Mouse (Mus musculus) C2C12 (cell line): Measurements from ENCODE around the gene Lin9. TPM values are rescaled to one million over a fixed set of nuclear protein-coding genes. Genes with fewer than 3 reads are reported as not detected.
A peak's percentile ranks its signal among the peaks of the same experiment; 100 is the strongest.

Source experiments
- H3K27me3 ChIP-seq: one replicate; pipeline ENCODE4 v1.6.1; 2011; ENCODE audit not compliant: control insufficient read depth, insufficient read depth, insufficient read length
- H3K36me3 ChIP-seq: one replicate; pipeline ENCODE4 v1.6.1; 2011; ENCODE audit not compliant: control insufficient read depth, insufficient read depth
- H3K4me3 ChIP-seq: one replicate; pipeline ENCODE4 v1.5.1; 2011; ENCODE audit warnings: mild to moderate bottlenecking, control low read depth; ENCODE audit not compliant: poor library complexity, insufficient read depth, severe bottlenecking
- H3K79me2 ChIP-seq: one replicate; pipeline ENCODE4 v1.6.1; 2011; ENCODE audit not compliant: control insufficient read depth, insufficient read depth
- H3K79me3 ChIP-seq: one replicate; pipeline ENCODE4 v1.6.1; 2011; ENCODE audit warnings: low read depth, control low read depth
- H3ac ChIP-seq: one replicate; pipeline ENCODE3; 2011; ENCODE audit warnings: low read depth; ENCODE audit not compliant: control insufficient read depth, insufficient read length
- CEBPB ChIP-seq: IDR thresholded peaks from one replicate; pipeline ENCODE4 v1.6.1; 2011; ENCODE audit warnings: low read depth, mild to moderate bottlenecking, control low read depth, moderate library complexity
- CTCF ChIP-seq: IDR thresholded peaks from one replicate; pipeline ENCODE4 v1.5.1; 2011; ENCODE audit not compliant: control insufficient read depth, insufficient read depth, insufficient read length
- FOSL1 ChIP-seq: IDR thresholded peaks from one replicate; pipeline ENCODE4 v1.8.0; 2011; ENCODE audit warnings: mild to moderate bottlenecking, low read length; ENCODE audit not compliant: poor library complexity, insufficient read depth, severe bottlenecking
- MAX ChIP-seq: IDR thresholded peaks from one replicate; pipeline ENCODE4 v1.6.1; 2011; ENCODE audit warnings: mild to moderate bottlenecking, control low read depth
- MYOD1 ChIP-seq: IDR thresholded peaks from one replicate; pipeline ENCODE4 v1.6.1; 2011; ENCODE audit warnings: low read depth; ENCODE audit not compliant: control insufficient read depth, insufficient read length
- MYOG ChIP-seq: IDR thresholded peaks from one replicate; pipeline ENCODE4 v1.6.1; 2011; ENCODE audit not compliant: control insufficient read depth, insufficient read length; ENCODE audit errors: extremely low read depth
- USF1 ChIP-seq: IDR thresholded peaks from one replicate; pipeline ENCODE4 v1.6.1; 2011; ENCODE audit warnings: low read depth, mild to moderate bottlenecking, control low read depth, moderate library complexity
- long read RNA-seq, 2 experiments: library from polyadenylated mRNA; unstranded; transcript quantifications; one replicate each; pipeline ENCODE4 v2.0.0; 2019 to 2020
- polyA plus RNA-seq: library from polyadenylated mRNA; unstranded; fragments of >200 nt; fragmentation: generic; extraction: Trizol; gene quantifications from one replicate; pipeline ENCODE4 v1.2.1, GENCODE M21; 2012; ENCODE audit warnings: missing spikeins

Gene Lin9
- polyA plus RNA-seq = 4.5 TPM
- long read RNA-seq, experiment 1, partial matches to known transcripts = 3 of 6 reads
- long read RNA-seq, experiment 1, other reads (novel, unspliced or antisense) = 1 of 6 reads
- long read RNA-seq, experiment 2, transcript Lin9-203 (15 exons, 3,160 nt) = major isoform, 40 of 68 reads
- long read RNA-seq, experiment 2, partial matches to known transcripts = 5 of 68 reads
- long read RNA-seq, experiment 2, other reads (novel, unspliced or antisense) = 19 of 68 reads

DNA sequence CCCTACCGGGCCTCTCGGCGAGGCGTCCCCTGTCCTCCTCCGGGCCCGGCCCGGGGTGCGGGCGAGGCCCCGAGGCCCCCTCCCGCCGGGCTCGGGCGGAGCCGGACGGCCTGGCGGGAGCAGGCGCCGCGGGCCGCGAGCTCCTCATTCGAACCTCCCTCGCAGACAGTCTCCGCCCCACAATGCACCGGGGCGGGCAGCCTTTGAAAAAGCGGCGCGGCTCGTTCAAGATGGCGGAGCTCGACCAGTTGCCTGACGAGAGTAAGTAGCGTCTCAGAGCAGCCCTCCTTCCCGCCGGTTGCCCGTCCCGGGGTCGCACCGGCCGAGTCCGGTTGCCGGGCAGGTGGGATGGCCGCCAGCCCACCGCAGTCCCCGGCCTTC lies at the start of gene Lin9:
TSS of gene Lin9 (plus strand) at position 14 of the 381 bp plus-strand sequence.
- Histone ChIP-seq H3K4me3 (peak within 1 kb of the TSS; percentile 79), H3ac (peak within 1 kb of the TSS; percentile 96), H3K27me3 (no peaks in the 10 kb centered on the region), H3K36me3 (peaks cover 9% of the 10 kb centered on the region), H3K79me2 (peaks cover 62% of the 10 kb centered on the region), H3K79me3 (peaks cover 42% of the 10 kb centered on the region)
- peak; percentile 31 for TF ChIP-seq MAX
- no peak for TF ChIP-seq FOSL1
- no peak for TF ChIP-seq CTCF
- no peak for TF ChIP-seq CEBPB
- no peak for TF ChIP-seq USF1
- no peak for TF ChIP-seq MYOG
- no peak for TF ChIP-seq MYOD1

DNA sequence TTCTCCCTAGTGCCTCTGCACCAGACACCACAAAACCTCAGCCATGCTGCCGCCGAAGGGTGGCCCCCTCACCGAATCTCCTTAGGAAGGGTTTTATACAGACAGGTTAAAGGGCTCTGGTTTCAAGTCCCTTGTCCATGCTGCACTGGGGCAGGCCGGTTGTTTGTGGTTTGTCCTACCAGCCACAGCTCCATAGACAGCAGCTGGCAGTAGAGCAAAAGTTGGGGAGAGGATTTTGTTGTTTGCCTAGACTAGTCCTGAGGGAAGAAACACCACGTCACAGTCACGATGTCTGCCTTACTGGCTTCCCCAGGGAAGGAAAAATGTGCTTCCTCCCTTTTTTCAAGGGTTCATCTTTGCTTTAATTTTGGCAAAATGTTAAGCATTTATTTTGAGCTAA lies 40.4 kb upstream of the Lin9 start:
- TF ChIP-seq FOSL1 (no peak), MYOD1 (no peak), CTCF (no peak), MYOG (no peak), USF1 (no peak), CEBPB (no peak)
- H3K79me2 ChIP-seq = no peaks in the 10 kb centered on the region
- H3K4me3 ChIP-seq = no peak overlapping the region
- no peak overlapping the region for H3ac ChIP-seq
- no peaks in the 10 kb centered on the region for H3K27me3 ChIP-seq
- no peaks in the 10 kb centered on the region for H3K79me3 ChIP-seq
- peaks cover 54% of the 10 kb centered on the region for H3K36me3 ChIP-seq

DNA sequence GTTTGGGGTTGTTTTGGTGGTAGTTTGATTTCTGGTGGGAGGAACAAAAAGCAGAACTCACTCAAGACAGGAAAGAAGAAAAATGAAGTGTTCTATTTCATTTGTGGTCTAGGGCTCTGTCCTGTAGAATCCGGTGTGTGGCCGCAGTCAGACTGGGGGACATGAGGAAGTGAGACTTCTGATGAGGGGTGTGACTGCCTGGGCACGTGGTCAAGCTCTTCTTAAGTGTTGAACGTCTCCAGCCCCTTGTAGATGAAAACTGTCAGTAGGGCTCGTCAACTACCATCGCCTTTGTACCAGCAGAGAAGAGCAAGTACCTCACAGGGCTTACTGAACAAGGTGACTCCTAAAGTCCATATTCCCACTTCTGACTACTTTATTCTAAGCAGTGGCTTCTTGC lies 39.1 kb upstream of the Lin9 start:
- Histone ChIP-seq H3K79me2 (no peaks in the 10 kb centered on the region), H3K4me3 (no peak overlapping the region), H3K79me3 (no peaks in the 10 kb centered on the region), H3K27me3 (no peaks in the 10 kb centered on the region), H3ac (no peak overlapping the region), H3K36me3 (peaks cover 47% of the 10 kb centered on the region)
- no peak for TF ChIP-seq MYOD1
- TF ChIP-seq CEBPB = no peak
- no peak for TF ChIP-seq MAX
- no peak for TF ChIP-seq FOSL1
- TF ChIP-seq USF1 = no peak
- no peak for TF ChIP-seq CTCF
- TF ChIP-seq MYOG = no peak

DNA sequence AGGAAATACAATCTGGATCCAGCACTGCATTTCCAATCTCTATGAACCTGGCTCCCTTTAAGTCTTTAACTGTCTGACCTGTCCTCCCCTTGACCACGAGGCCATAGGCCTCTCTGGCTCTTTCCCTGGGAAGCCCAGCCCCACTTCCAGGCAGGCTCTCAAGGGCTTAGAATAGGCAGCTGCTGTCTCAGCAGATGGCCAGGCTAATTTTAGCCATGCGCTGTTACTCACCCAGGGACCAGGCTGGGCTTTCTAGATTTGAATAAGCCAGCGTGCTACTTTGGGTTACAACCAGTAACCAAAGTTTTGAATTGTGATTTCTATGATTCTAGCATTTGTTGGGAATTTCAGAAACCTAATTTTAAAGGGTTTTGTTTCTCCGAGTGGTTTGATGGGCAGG lies 36.4 kb upstream of the Lin9 start:
- H3K79me3 ChIP-seq = no peaks in the 10 kb centered on the region
- H3ac ChIP-seq = no peak overlapping the region
- H3K79me2 ChIP-seq = no peaks in the 10 kb centered on the region
- no peaks in the 10 kb centered on the region for H3K27me3 ChIP-seq
- no peak overlapping the region for H3K4me3 ChIP-seq
- peaks cover 30% of the 10 kb centered on the region for H3K36me3 ChIP-seq
- TF ChIP-seq MYOD1 (no peak), CTCF (no peak), MAX (no peak), USF1 (no peak), CEBPB (no peak), FOSL1 (no peak), MYOG (no peak)

DNA sequence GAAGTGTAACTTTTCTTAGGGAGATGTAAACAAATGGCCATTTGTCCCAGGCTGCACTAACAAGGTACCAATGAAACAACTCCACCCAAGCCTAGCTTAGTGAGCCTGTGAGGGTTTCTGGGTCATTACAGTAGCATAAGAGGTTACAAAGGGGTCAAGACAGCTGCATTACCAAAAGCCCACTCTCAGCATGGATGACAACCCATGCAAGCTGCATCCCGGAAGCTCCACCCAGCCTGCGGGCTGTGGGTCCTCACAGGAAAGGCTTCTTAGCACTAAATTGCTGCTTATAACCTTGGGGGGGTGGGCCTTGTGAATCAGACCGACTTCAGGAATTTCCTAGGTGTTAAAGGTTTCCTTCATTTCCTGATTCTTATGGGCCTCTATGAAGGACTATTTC lies 34.8 kb upstream of the Lin9 start:
- no peak for TF ChIP-seq CEBPB
- H3K4me3 ChIP-seq = no peak overlapping the region
- no peaks in the 10 kb centered on the region for H3K79me3 ChIP-seq
- no peak overlapping the region for H3ac ChIP-seq
- H3K36me3 ChIP-seq = peaks cover 18% of the 10 kb centered on the region
- H3K27me3 ChIP-seq = no peaks in the 10 kb centered on the region
- H3K79me2 ChIP-seq = no peaks in the 10 kb centered on the region

DNA sequence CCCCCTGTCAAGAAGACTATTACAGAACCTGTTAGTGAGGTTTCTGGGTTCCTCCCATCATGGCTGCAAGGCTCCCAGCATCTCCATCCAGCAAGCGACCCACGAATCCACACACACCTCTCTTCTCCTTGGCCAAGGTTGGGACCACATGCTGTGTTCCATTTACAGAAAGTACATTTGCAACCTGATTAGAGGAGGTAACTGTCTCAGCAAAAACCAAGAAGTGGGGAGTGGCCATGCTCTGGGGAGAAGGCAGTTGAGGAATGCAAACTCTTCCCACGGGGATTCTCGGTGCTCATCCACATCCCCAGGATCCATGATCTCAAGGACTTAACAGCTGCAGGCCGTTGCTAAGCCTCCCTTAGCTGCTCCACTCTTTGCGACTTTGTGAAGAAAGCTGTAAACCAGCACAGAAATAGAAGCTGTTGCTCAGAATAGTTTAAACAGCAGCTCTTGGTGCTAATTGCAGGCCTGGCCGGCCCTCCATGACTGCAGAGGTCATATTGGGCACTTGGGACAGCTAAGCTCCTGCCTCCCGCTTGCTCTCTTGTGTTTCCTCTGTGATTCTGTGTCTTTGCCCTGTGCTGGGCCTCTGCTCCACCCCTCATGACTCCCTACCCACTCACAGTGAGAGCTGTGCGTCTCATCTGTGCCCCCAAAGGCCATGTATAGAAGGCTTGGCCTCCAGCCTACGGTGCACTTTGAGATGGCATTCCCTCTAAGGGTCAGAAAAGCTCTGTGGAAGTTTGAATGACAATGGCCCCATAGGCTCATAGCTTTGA lies 34.0 kb upstream of the Lin9 start:
- H3K79me3 ChIP-seq = no peaks in the 10 kb centered on the region
- no peak overlapping the region for H3K4me3 ChIP-seq
- no peak overlapping the region for H3ac ChIP-seq
- no peaks in the 10 kb centered on the region for H3K27me3 ChIP-seq
- no peaks in the 10 kb centered on the region for H3K79me2 ChIP-seq
- TF ChIP-seq MYOD1 = no peak
- no peak for TF ChIP-seq CTCF
- no peak for TF ChIP-seq CEBPB
- TF ChIP-seq FOSL1 = no peak
- no peak for TF ChIP-seq USF1
- TF ChIP-seq MYOG = no peak
- no peak for TF ChIP-seq MAX
- peaks cover 11% of the 10 kb centered on the region for H3K36me3 ChIP-seq
